Mouse (Mus musculus) heart, adult 2 months (tissue): Measurements from ENCODE around the gene Cd81.

Source experiments
- CTCF ChIP-seq: fragments of 200-600 bp; IDR thresholded peaks from 2 replicates; pipeline ENCODE4 v1.8.1; 2022; ENCODE audit warnings: antibody characterized with exemption, mild to moderate bottlenecking, moderate library complexity
- EP300 ChIP-seq: fragments of 200-500 bp; IDR thresholded peaks from 2 replicates; pipeline ENCODE4 v1.6.1; 2011; ENCODE audit warnings: low read depth, low read length, control low read depth; ENCODE audit not compliant: insufficient read depth
- POLR2A ChIP-seq: fragments of 200-500 bp; IDR thresholded peaks from 2 replicates; pipeline ENCODE4 v1.6.1; 2011; ENCODE audit warnings: mild to moderate bottlenecking, low read depth, low read length, control low read depth; ENCODE audit not compliant: insufficient read depth

GRCm38 (mm10) chr7:143087070-143087579, 34.6 kb downstream of the Cd81 start:
- TF ChIP-seq CTCF (peak; percentile 70), EP300 (no peak), POLR2A (no peak)
